Mouse (Mus musculus) midbrain, embryonic 14.5 days (tissue): ENCODE measurements at regions not wholly inside any gene's neighbourhood (a gene's known extent, or its start where the extent isn't known, plus 50 kb on each side); places are given as distances from the start of the nearest gene placed in this dataset.
A peak's percentile ranks its signal among the peaks of the same experiment; 100 is the strongest.

Experiments used
- ATAC-seq: fragments of 200-750 bp; cut with Nextera tagmentation; 2 replicates; pipeline ENCODE4 v1.8.0; 2017; ENCODE audit warnings: moderate number of reproducible peaks, moderate library complexity; ENCODE audit not compliant: low FRiP score, low TSS enrichment
- DNase-seq: peaks from one replicate; pipeline ENCODE4 v3.0.0-alpha.2; 2015
- H3K27ac ChIP-seq: fragments of 300-500 bp; sonication (generic); replicated peaks from 2 replicates; pipeline ENCODE4 v1.5.1; 2014; ENCODE audit warnings: mild to moderate bottlenecking, low read depth, low read length, moderate library complexity
- H3K27me3 ChIP-seq: fragments of 300-500 bp; sonication (generic); 2 replicates; pipeline ENCODE4 v1.6.1; 2014; ENCODE audit warnings: low read length, control low read depth, mixed read lengths; ENCODE audit not compliant: control insufficient read depth, insufficient read depth
- H3K36me3 ChIP-seq: fragments of 300-500 bp; sonication (generic); 2 replicates; pipeline ENCODE4 v1.6.1; 2014; ENCODE audit warnings: low read length, control low read depth; ENCODE audit not compliant: control insufficient read depth, insufficient read depth
- H3K4me1 ChIP-seq: fragments of 300-500 bp; sonication (generic); 2 replicates; pipeline ENCODE4 v1.6.1; 2014; ENCODE audit warnings: mild to moderate bottlenecking, antibody characterized with exemption, low read length, control low read depth; ENCODE audit not compliant: control insufficient read depth, insufficient read depth
- H3K4me2 ChIP-seq: fragments of 300-500 bp; sonication (generic); 2 replicates; pipeline ENCODE4 v1.6.1; 2014; ENCODE audit warnings: mild to moderate bottlenecking, low read length, moderate library complexity
- H3K4me3 ChIP-seq: fragments of 300-500 bp; sonication (generic); replicated peaks from 2 replicates; pipeline ENCODE4 v1.5.1; 2014; ENCODE audit warnings: low read depth, low read length
- H3K9ac ChIP-seq: fragments of 300-500 bp; sonication (generic); replicated peaks from 2 replicates; pipeline ENCODE4 v1.6.1; 2014; ENCODE audit warnings: mild to moderate bottlenecking, low read length, moderate library complexity
- H3K9me3 ChIP-seq: fragments of 300-500 bp; sonication (generic); 2 replicates; pipeline ENCODE4 v1.6.1; 2016; ENCODE audit warnings: low read length, control low read depth, mixed read lengths; ENCODE audit not compliant: control insufficient read depth
- whole genome bisulfite sequencing: fragments of 180-500 bp; shearing (Covaris S2); extraction: QIAGEN DNeasy Blood & Tissue Kit; methylation state at CpG from one replicate; pipeline ENCODE4 v1.1.7; 2014; 5-methylcytosine and 5-hydroxymethylcytosine counted together

GRCm38 (mm10) chr11:37772481-37773089, 536.8 kb upstream of the Tenm2 start:
- Histone ChIP-seq H3K4me1 (peaks cover 11% of the 10 kb centered on the region; the same call in 1 of the 2 replicates), H3K9ac (no peak overlapping the region), H3K27ac (no peak overlapping the region), H3K27me3 (no peaks in the 10 kb centered on the region), H3K9me3 (no peaks in the 10 kb centered on the region), H3K36me3 (no peaks in the 10 kb centered on the region), H3K4me2 (no peak overlapping the region), H3K4me3 (no peak overlapping the region)
- 20% methylated on average over 2 of the region's 2 CpGs for WGBS
- ATAC-seq (no peak), DNase-seq (peak; percentile 4)

DNA sequence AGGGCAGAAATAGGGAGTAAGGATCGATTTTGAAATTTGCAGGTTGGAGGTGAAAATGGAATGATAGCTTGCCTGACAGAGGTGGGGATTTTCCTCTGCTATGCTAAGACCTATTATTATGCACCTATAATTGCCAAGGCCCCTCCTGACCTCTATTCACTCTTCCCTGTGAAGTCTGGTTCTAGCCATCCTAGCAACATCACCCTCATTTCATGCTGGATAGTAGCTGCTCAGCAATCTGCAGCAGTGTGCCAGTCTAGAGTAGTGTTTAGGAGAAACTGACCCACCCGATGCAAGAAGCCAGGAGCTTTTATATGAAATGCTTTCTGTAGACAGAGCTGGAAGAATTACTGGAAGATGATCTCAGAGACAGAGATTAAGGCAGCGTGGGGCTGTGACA, 535.1 kb upstream of the Tenm2 start:
- Histone ChIP-seq H3K4me2 (no peak overlapping the region), H3K36me3 (no peaks in the 10 kb centered on the region), H3K9me3 (no peaks in the 10 kb centered on the region), H3K9ac (no peak overlapping the region), H3K27me3 (no peaks in the 10 kb centered on the region), H3K4me1 (peaks cover 11% of the 10 kb centered on the region; the same call in 1 of the 2 replicates), H3K27ac (no peak overlapping the region), H3K4me3 (no peak overlapping the region)
- DNase-seq (peak; percentile 22), ATAC-seq (no peak)
- WGBS: 47% methylated on average over 3 of the region's 3 CpGs

DNA sequence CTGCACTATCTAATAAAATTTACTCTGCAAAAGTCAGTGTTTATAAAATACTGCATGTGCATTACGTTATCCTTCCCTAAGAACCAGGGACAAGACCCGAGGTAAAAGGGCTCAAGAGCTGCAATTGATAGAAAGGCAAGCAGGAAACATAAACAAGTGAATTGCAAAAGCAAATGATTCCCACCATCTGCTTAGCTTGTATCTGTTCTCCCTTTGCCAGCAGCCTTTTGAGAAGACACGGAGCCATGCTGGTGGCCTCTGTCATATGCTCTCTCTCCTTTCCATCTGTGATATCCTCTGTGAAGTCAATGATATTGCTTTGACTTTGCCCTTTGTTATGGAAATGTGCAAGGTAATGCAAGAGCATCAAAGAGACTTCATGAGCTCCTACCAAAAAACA, 532.4 kb upstream of the Tenm2 start:
- Histone ChIP-seq H3K36me3 (no peaks in the 10 kb centered on the region), H3K9me3 (no peaks in the 10 kb centered on the region), H3K4me3 (no peak overlapping the region), H3K4me1 (peaks cover 9% of the 10 kb centered on the region; the same call in 1 of the 2 replicates), H3K9ac (no peak overlapping the region), H3K27ac (no peak overlapping the region), H3K4me2 (no peak overlapping the region), H3K27me3 (no peaks in the 10 kb centered on the region)
- DNase-seq: no peak
- WGBS: 63% methylated on average over 3 of the region's 3 CpGs
- ATAC-seq: no peak

DNA sequence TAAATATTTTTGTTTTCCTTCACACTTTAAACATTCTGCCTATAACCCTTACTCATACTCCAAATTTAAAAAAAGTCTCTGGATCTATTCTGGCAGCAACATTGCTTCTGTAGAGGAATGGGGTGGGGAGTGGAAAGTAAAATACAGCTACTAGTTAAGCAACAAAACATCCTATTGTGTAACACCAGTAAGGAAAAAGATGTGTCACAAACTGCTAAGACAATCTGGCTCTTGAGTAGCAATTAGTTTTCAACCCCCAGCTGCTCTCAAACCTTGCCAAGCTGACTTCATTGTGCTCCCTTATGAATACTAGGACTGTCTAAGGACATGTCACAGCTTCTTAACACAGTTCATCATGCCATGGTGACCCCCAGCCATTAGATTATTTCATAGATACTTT, 500.2 kb upstream of the Tenm2 start:
- Histone ChIP-seq H3K4me1 (no peaks in the 10 kb centered on the region), H3K36me3 (no peaks in the 10 kb centered on the region), H3K9me3 (no peaks in the 10 kb centered on the region), H3K27ac (no peak overlapping the region), H3K9ac (no peak overlapping the region), H3K27me3 (no peaks in the 10 kb centered on the region), H3K4me2 (no peak overlapping the region), H3K4me3 (no peak overlapping the region)
- DNase-seq: no peak
- no peak for ATAC-seq

GRCm38 (mm10) chr11:37735501-37735900, 499.7 kb upstream of the Tenm2 start:
- Histone ChIP-seq H3K27ac (no peak overlapping the region), H3K4me2 (no peak overlapping the region), H3K36me3 (no peaks in the 10 kb centered on the region), H3K27me3 (no peaks in the 10 kb centered on the region), H3K9ac (no peak overlapping the region), H3K4me1 (no peaks in the 10 kb centered on the region), H3K4me3 (no peak overlapping the region), H3K9me3 (no peaks in the 10 kb centered on the region)
- WGBS: 80% methylated on average over 2 of the region's 2 CpGs
- ATAC-seq (no peak), DNase-seq (no peak)

DNA sequence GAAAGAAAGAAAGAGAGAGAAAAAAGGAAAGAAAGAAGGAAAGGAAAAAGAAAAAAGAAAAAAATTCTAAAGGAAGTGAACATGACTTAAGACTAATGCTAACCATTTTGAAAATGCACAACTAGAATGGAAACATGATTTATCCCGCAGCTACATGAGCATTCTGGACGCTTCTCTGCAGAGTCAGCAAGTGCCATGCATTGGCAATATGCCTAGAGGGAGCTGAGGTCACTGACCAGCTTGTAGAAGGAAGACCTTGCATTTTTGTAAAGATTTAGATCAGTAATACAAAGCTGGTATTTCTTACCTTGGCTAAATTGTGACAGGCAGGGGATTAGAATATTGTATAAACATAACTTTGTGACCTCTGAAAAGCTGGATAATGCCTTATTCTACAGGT, 461.2 kb upstream of the Tenm2 start:
- Histone ChIP-seq H3K4me2 (no peak overlapping the region), H3K4me1 (no peaks in the 10 kb centered on the region), H3K9me3 (no peaks in the 10 kb centered on the region), H3K27me3 (no peaks in the 10 kb centered on the region), H3K4me3 (no peak overlapping the region), H3K36me3 (no peaks in the 10 kb centered on the region), H3K27ac (no peak overlapping the region), H3K9ac (no peak overlapping the region)
- no peak for DNase-seq
- ATAC-seq: no peak
- WGBS: 84% methylated on average over 2 of the region's 2 CpGs

GRCm38 (mm10) chr11:37678484-37679193, 442.9 kb upstream of the Tenm2 start:
- no peaks in the 10 kb centered on the region for H3K9me3 ChIP-seq
- H3K36me3 ChIP-seq: no peaks in the 10 kb centered on the region
- no peak overlapping the region for H3K4me2 ChIP-seq
- 15% methylated on average over 1 of the region's 1 CpGs for WGBS
- H3K4me1 ChIP-seq: 0 out of 2 replicates have a peak, but pooled peaks cover 5% of the 10 kb centered on the region
- peak; percentile 46 for DNase-seq
- ATAC-seq: no peak
- no peak overlapping the region for H3K4me3 ChIP-seq
- H3K27me3 ChIP-seq: no peaks in the 10 kb centered on the region
- no peak overlapping the region for H3K9ac ChIP-seq
- no peak overlapping the region for H3K27ac ChIP-seq

GRCm38 (mm10) chr11:37671320-37671719, 435.6 kb upstream of the Tenm2 start:
- Histone ChIP-seq H3K27ac (no peak overlapping the region), H3K9ac (no peak overlapping the region), H3K9me3 (no peaks in the 10 kb centered on the region), H3K4me3 (no peak overlapping the region), H3K36me3 (no peaks in the 10 kb centered on the region), H3K27me3 (no peaks in the 10 kb centered on the region), H3K4me1 (no peaks in the 10 kb centered on the region), H3K4me2 (no peak overlapping the region)
- ATAC-seq (no peak), DNase-seq (no peak)
- 30% methylated on average over 3 of the region's 3 CpGs for WGBS

DNA sequence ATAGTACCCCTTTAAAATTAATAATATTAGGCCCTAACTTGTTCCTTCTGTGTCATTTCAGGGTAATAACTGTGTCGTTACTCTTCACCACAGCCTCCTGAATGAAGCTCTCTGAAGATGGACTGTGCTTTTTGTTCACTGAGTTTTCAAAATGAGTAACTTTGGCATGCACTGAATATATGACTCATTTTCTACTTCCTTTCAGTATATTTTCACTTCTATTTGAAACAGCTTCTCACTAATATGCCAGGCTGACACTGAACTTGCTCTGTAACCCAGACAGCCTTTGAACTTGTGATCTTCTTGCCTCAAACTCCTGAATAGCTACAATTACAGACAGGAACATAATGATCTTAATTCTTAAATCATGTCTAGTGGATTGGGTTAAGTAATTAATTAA, 431.2 kb upstream of the Tenm2 start:
- Histone ChIP-seq H3K9ac (no peak overlapping the region), H3K4me1 (no peaks in the 10 kb centered on the region), H3K4me3 (no peak overlapping the region), H3K36me3 (no peaks in the 10 kb centered on the region), H3K27me3 (no peaks in the 10 kb centered on the region), H3K9me3 (no peaks in the 10 kb centered on the region), H3K27ac (no peak overlapping the region), H3K4me2 (no peak overlapping the region)
- DNase-seq (no peak), ATAC-seq (no peak)
- 84% methylated on average over 1 of the region's 1 CpGs for WGBS
